Mouse (Mus musculus) intestine, postnatal 0 days (tissue): Measurements from ENCODE around the gene Cisd3. TPM values are rescaled to one million over a fixed set of nuclear protein-coding genes. Genes with fewer than 3 reads are reported as not detected.
A peak's percentile ranks its signal among the peaks of the same experiment; 100 is the strongest.

ENCODE experiments used
- ATAC-seq: fragments of 200-750 bp; cut with Nextera tagmentation; 2 replicates; pipeline ENCODE4 v1.8.0; 2017; ENCODE audit warnings: mild to moderate bottlenecking, moderate TSS enrichment, moderate library complexity
- H3K27ac ChIP-seq: fragments of 300-500 bp; sonication (generic); 2 replicates; pipeline ENCODE4 v1.5.1; 2014; ENCODE audit warnings: mild to moderate bottlenecking, low read depth, low read length, moderate library complexity
- H3K27me3 ChIP-seq: fragments of 300-500 bp; sonication (generic); replicated peaks from 2 replicates; pipeline ENCODE4 v1.6.1; 2014; ENCODE audit warnings: low read length, mixed read lengths; ENCODE audit not compliant: control insufficient read depth, insufficient read depth
- H3K36me3 ChIP-seq: fragments of 300-500 bp; sonication (generic); 2 replicates; pipeline ENCODE4 v1.6.1; 2014; ENCODE audit warnings: mild to moderate bottlenecking, moderate library complexity; ENCODE audit not compliant: control insufficient read depth, insufficient read depth
- H3K4me1 ChIP-seq: fragments of 300-500 bp; sonication (generic); replicated peaks from 2 replicates; pipeline ENCODE4 v1.6.1; 2014; ENCODE audit warnings: antibody characterized with exemption, low read length, mixed read lengths; ENCODE audit not compliant: control insufficient read depth, insufficient read depth
- H3K4me2 ChIP-seq: fragments of 300-500 bp; sonication (generic); replicated peaks from 2 replicates; pipeline ENCODE4 v1.6.1; 2014; ENCODE audit warnings: low read depth, mild to moderate bottlenecking, moderate library complexity
- H3K4me3 ChIP-seq: fragments of 300-500 bp; sonication (generic); 2 replicates; pipeline ENCODE4 v1.5.1; 2014; ENCODE audit warnings: low read depth, low read length
- H3K9ac ChIP-seq: fragments of 300-500 bp; sonication (generic); 2 replicates; pipeline ENCODE4 v1.6.1; 2014; ENCODE audit warnings: mild to moderate bottlenecking, low read depth, low read length
- H3K9me3 ChIP-seq: fragments of 300-500 bp; sonication (generic); 2 replicates; pipeline ENCODE4 v1.6.1; 2016; ENCODE audit warnings: mixed run types; ENCODE audit not compliant: control insufficient read depth
- CTCF ChIP-seq: sonication (generic); IDR thresholded peaks from 2 replicates; pipeline ENCODE4 v1.5.1; 2016; ENCODE audit warnings: low read depth, mild to moderate bottlenecking, control low read depth, antibody characterized with exemption, moderate library complexity
- WGBS: fragments of 180-500 bp; shearing (Covaris S2); extraction: QIAGEN DNeasy Blood & Tissue Kit; methylation state at CpG from one replicate; pipeline ENCODE4 v1.1.7; 2014; 5-methylcytosine and 5-hydroxymethylcytosine counted together
- polyA plus RNA-seq: library from polyadenylated mRNA; unstranded; fragments of >200 nt; fragmentation: Nextera tagmentation; extraction: Ambion mirVana; gene quantifications from 2 replicates; pipeline ENCODE4 v1.2.1, GENCODE M21; 2015

The Cisd3 gene
- polyA plus RNA-seq, 1 experiment from 2014 or later: 122 TPM

GRCm38 (mm10) chr11:97666221-97666620 lies 19.4 kb upstream of the Cisd3 start:
- Histone ChIP-seq H3K9me3 (no peaks in the 10 kb centered on the region), H3K36me3 (peaks cover 44% of the 10 kb centered on the region), H3K4me2 (no peak overlapping the region), H3K27ac (no peak overlapping the region), H3K4me1 (no peaks in the 10 kb centered on the region), H3K9ac (no peak overlapping the region), H3K27me3 (no peaks in the 10 kb centered on the region), H3K4me3 (no peak overlapping the region)
- peak; percentile 66 for TF ChIP-seq CTCF
- 88% methylated on average over 7 of the region's 7 CpGs for WGBS
- ATAC-seq: no peak

- H3K27me3 ChIP-seq: no peaks in the 10 kb centered on the region
- H3K4me3 ChIP-seq: no peak overlapping the region
- no peak for ATAC-seq
- H3K9me3 ChIP-seq: no peaks in the 10 kb centered on the region
- WGBS: 94% methylated on average over 15 of the region's 15 CpGs
- H3K27ac ChIP-seq: no peak overlapping the region
- H3K36me3 ChIP-seq: peaks cover 49% of the 10 kb centered on the region
- no peak for TF ChIP-seq CTCF
- H3K9ac ChIP-seq: no peak overlapping the region
- H3K4me1 ChIP-seq: no peaks in the 10 kb centered on the region
- H3K4me2 ChIP-seq: no peak overlapping the region
Observed at GRCm38 (mm10) chr11:97666794-97667193, 18.8 kb upstream of the Cisd3 start.

- ATAC-seq: no peak
- peaks cover 58% of the 10 kb centered on the region for H3K36me3 ChIP-seq
- no peaks in the 10 kb centered on the region for H3K27me3 ChIP-seq
- H3K4me3 ChIP-seq: no peak overlapping the region
- no peak overlapping the region for H3K4me2 ChIP-seq
- H3K27ac ChIP-seq: no peak overlapping the region
- no peak overlapping the region for H3K9ac ChIP-seq
- no peaks in the 10 kb centered on the region for H3K9me3 ChIP-seq
- 94% methylated on average over 7 of the region's 7 CpGs for WGBS
- H3K4me1 ChIP-seq: no peaks in the 10 kb centered on the region
- TF ChIP-seq CTCF: no peak
Observed at GRCm38 (mm10) chr11:97668160-97668559, 17.5 kb upstream of the Cisd3 start.

GRCm38 (mm10) chr11:97669268-97669667 lies 16.4 kb upstream of the Cisd3 start:
- Histone ChIP-seq H3K9me3 (no peaks in the 10 kb centered on the region), H3K4me2 (no peak overlapping the region), H3K4me1 (no peaks in the 10 kb centered on the region), H3K27me3 (no peaks in the 10 kb centered on the region), H3K36me3 (peaks cover 69% of the 10 kb centered on the region), H3K27ac (0 out of 2 replicates have a peak overlapping the region, but pooled peaks have one; percentile 4), H3K9ac (no peak overlapping the region), H3K4me3 (no peak overlapping the region)
- 80% methylated on average over 15 of the region's 15 CpGs for WGBS
- TF ChIP-seq CTCF: no peak
- no peak for ATAC-seq

GRCm38 (mm10) chr11:97669829-97670228 lies 15.8 kb upstream of the Cisd3 start:
- 30% methylated on average over 6 of the region's 6 CpGs for WGBS
- no peaks in the 10 kb centered on the region for H3K4me1 ChIP-seq
- 0 out of 2 replicates have a peak overlapping the region, but pooled peaks have one; percentile 4 for H3K27ac ChIP-seq
- H3K9me3 ChIP-seq: no peaks in the 10 kb centered on the region
- no peak overlapping the region for H3K4me2 ChIP-seq
- H3K9ac ChIP-seq: no peak overlapping the region
- no peaks in the 10 kb centered on the region for H3K27me3 ChIP-seq
- no peak for TF ChIP-seq CTCF
- H3K36me3 ChIP-seq: peaks cover 75% of the 10 kb centered on the region
- no peak overlapping the region for H3K4me3 ChIP-seq
- no peak for ATAC-seq

- ATAC-seq: no peak
- Histone ChIP-seq H3K27ac (no peak overlapping the region), H3K9ac (no peak overlapping the region), H3K4me1 (no peaks in the 10 kb centered on the region), H3K4me3 (no peak overlapping the region), H3K4me2 (no peak overlapping the region), H3K36me3 (peaks cover 80% of the 10 kb centered on the region), H3K27me3 (no peaks in the 10 kb centered on the region), H3K9me3 (no peaks in the 10 kb centered on the region)
- 51% methylated on average over 13 of the region's 13 CpGs for WGBS
- no peak for TF ChIP-seq CTCF
Observed at GRCm38 (mm10) chr11:97670234-97671176, 15.1 kb upstream of the Cisd3 start.
